Mouse (Mus musculus): Measurements from ENCODE around the gene Caskin2. TPM values are rescaled to one million over a fixed set of nuclear protein-coding genes. Genes with fewer than 3 reads are reported as not detected.

Caskin2 gene
- polyA plus RNA-seq, 1 experiment from 2014 or later: 21.2 TPM

DNA sequence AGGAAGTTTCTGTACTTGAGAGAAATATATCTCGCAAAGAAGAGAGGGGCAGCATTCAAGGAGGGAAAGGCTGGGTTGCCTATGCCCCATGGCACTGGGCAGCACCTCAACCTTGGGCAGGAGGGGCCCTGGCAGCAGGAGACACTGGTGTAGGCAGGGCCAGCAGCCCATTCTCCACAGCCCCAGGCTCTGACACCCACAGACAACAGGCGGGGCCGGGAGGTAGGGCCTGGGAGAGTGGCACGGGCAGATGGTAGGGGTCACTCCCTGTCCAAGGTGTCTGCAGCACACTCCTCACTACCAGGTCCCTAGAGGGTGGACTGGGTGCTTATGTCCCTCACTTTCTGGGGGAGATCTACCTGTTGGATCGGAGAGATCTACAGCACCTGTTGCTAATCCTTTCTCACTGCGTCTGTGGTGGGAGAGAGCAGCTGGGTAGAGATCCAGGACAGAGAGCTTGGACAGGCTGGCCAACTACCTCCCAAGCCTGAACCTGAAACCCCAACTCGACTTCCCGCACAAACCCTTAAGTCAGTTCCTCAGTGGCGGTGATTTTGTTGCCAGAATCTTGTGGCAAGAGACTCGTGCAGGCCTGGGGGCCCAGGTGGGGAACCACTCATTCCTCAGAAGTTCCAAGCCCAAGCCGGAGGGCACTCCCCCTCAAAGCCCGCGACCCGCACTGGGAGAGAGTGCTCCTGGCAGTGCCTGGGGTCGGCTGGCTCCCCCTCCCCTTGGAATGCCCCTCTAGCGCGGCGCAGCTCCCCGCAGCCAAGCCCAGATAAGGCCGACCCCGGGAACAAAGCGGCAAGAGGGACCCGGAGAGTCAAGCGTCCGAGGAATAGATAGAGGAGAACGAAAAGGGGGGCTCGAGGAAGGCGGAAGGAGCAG lies 662 bp downstream of the Caskin2 start:
- Histone ChIP-seq H3K4me1 (replicated peaks; ENCODE audit: control insufficient read depth, insufficient read depth, low read length) (peaks cover 28% of the 10 kb centered on the region), H3K9ac (ENCODE audit: low read length) (peak overlapping the region; percentile 87), H3K27ac (ENCODE audit: low read depth, low read length) (peak overlapping the region; percentile 59), H3K36me3 (ENCODE audit: control insufficient read depth, insufficient read depth, low read length) (no peaks in the 10 kb centered on the region; the same call in 1 of the 2 replicates), H3K4me2 (ENCODE audit: low read depth, low read length, severe bottlenecking) (peak overlapping the region; percentile 84), H3K27me3 (ENCODE audit: control insufficient read depth, insufficient read depth, low read length) (no peaks in the 10 kb centered on the region), H3K4me3 (ENCODE audit: low read depth, low read length) (peak overlapping the region; percentile 91), H3K9me3 (ENCODE audit: control insufficient read depth, low read length) (no peaks in the 10 kb centered on the region)
- DNase-seq (ENCODE audit: low spot score) (peak; percentile 83), ATAC-seq (replicated peaks; ENCODE audit: low FRiP score) (peak; percentile 39)
- 4% methylated on average over 28 of the region's 28 CpGs for WGBS

DNA sequence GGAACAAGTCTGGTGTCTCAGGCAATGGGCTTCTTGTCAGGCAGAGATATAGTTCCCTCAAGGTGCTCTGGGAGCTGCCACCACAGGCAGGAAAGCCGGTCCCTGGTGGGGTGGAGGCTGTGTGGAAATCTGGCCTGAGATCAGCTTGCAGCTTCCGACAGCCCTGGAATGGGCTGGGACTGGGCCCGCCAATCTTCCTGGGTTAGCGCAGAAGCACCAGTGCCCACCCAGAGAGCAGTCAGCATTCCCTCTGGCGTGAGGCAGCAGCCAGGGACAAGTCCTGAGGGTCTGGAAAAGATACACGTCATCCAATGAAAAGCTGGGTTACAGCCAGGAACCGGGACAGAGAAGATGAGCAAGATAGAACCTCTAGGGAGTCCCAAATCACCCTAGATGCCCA lies 1.3 kb downstream of the Caskin2 start:
- Histone ChIP-seq H3K36me3 (ENCODE audit: control insufficient read depth, insufficient read depth, low read length) (no peaks in the 10 kb centered on the region; the same call in 1 of the 2 replicates), H3K27me3 (ENCODE audit: control insufficient read depth, insufficient read depth, low read length) (no peaks in the 10 kb centered on the region), H3K9me3 (ENCODE audit: control insufficient read depth, low read length) (no peaks in the 10 kb centered on the region), H3K4me2 (ENCODE audit: low read depth, low read length, severe bottlenecking) (peak overlapping the region; percentile 84), H3K9ac (ENCODE audit: low read length) (peak overlapping the region; percentile 87), H3K4me3 (ENCODE audit: low read depth, low read length) (peak overlapping the region; percentile 91), H3K4me1 (replicated peaks; ENCODE audit: control insufficient read depth, insufficient read depth, low read length) (peaks cover 33% of the 10 kb centered on the region), H3K27ac (ENCODE audit: low read depth, low read length) (no peak overlapping the region)
- ATAC-seq (replicated peaks; ENCODE audit: low FRiP score) (no peak), DNase-seq (ENCODE audit: low spot score) (no peak)
- WGBS: 53% methylated on average over 7 of the region's 7 CpGs

DNA sequence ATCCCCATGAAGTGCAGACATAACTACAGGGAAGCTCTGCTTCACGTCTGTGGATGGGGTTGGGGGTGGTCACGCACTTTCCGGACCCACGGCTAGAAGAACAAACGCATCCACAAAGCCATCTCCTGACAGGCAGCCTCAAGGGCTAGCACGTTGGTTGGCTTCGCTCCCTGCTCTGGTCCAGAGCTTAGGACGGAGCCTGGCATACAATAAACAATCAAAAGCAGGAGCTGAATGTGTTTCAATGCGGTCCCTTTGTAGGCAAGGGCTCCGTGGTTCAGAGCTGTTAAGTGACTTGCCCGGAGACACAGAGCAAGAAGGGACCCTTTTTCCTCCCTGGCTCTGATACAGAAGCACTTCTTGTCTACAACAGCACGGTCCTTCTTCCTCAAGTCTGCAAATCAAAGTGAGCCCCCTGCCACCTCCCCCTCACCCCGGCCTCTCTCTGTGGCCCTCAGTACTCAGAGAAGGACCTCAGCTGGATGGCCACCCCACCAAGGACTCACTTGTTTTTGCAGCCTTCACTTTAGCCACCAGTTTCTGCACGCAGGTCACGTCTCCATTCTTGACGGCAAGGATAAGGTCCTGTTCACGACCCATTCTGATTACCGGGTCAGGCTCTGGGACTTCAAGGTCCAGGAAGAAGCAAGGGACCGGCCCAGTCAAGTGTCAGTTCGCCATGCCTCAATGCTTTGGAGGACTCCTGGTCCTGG lies 1.9 kb downstream of the Caskin2 start:
- peak overlapping the region; percentile 84 for H3K4me2 ChIP-seq (ENCODE audit: low read depth, low read length, severe bottlenecking)
- ATAC-seq (replicated peaks; ENCODE audit: low FRiP score) (no peak), DNase-seq (ENCODE audit: low spot score) (no peak)
- H3K27ac ChIP-seq (ENCODE audit: low read depth, low read length): no peak overlapping the region
- peaks cover 33% of the 10 kb centered on the region for H3K4me1 ChIP-seq (replicated peaks; ENCODE audit: control insufficient read depth, insufficient read depth, low read length)
- peak overlapping the region; percentile 91 for H3K4me3 ChIP-seq (ENCODE audit: low read depth, low read length)
- no peaks in the 10 kb centered on the region for H3K27me3 ChIP-seq (ENCODE audit: control insufficient read depth, insufficient read depth, low read length)
- H3K9me3 ChIP-seq (ENCODE audit: control insufficient read depth, low read length): no peaks in the 10 kb centered on the region
- no peaks in the 10 kb centered on the region; the same call in 1 of the 2 replicates for H3K36me3 ChIP-seq (ENCODE audit: control insufficient read depth, insufficient read depth, low read length)
- WGBS: 90% methylated on average over 20 of the region's 20 CpGs
- H3K9ac ChIP-seq (ENCODE audit: low read length): peak overlapping the region; percentile 87

DNA sequence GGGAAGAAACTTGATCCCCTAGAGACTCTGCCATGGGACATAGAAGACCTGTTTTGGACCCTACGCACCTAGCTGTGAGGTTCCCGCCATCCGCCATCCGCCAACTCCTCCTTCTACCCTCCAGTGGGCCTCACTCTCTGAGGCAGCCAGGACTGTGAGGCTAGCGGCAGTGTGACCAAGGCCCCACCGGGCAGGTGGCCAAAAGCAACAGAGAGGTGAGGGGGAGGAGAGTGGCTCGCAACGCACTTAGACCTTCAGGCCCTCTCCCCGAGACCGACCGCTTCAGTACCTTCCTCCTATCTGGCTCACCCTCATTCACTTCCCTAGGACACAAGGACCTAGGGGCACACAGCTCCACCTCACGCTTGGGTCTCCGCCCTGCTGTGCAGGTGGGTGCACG lies 3.1 kb downstream of the Caskin2 start:
- ATAC-seq (replicated peaks; ENCODE audit: low FRiP score): no peak
- Histone ChIP-seq H3K9ac (ENCODE audit: low read length) (no peak overlapping the region), H3K27ac (ENCODE audit: low read depth, low read length) (no peak overlapping the region), H3K27me3 (ENCODE audit: control insufficient read depth, insufficient read depth, low read length) (no peaks in the 10 kb centered on the region), H3K4me1 (replicated peaks; ENCODE audit: control insufficient read depth, insufficient read depth, low read length) (peaks cover 31% of the 10 kb centered on the region), H3K9me3 (ENCODE audit: control insufficient read depth, low read length) (no peaks in the 10 kb centered on the region), H3K4me3 (ENCODE audit: low read depth, low read length) (no peak overlapping the region), H3K36me3 (ENCODE audit: control insufficient read depth, insufficient read depth, low read length) (no peaks in the 10 kb centered on the region; the same call in 1 of the 2 replicates), H3K4me2 (ENCODE audit: low read depth, low read length, severe bottlenecking) (peak overlapping the region; percentile 12; the same call in 1 of the 2 replicates)
- DNase-seq (ENCODE audit: low spot score): no peak
- WGBS: 88% methylated on average over 14 of the region's 14 CpGs

DNA sequence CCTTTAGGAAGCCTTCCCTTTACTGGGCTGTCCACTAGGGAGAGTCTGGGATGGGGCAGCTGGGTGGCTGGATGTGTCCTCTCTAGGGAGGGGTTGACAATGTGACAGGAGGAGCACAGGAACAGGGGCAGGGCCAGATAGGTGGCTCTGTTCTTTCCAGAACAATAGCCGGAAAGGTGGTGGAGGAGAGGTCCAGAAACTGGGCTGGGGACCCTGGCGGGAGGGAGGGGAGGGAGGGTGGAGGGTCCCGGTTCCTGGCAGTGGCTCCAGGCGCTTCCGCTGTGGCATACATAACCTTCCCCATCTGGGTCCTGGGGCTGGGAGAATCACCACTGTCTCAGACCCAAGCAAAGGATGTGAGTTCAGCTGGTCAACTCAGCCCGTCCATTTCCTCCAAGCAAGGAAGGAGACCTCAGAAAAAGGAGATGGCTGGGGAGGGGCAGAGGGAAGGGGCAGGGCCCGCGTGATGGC lies 4.1 kb downstream of the Caskin2 start:
- Histone ChIP-seq H3K4me2 (ENCODE audit: low read depth, low read length, severe bottlenecking) (no peak overlapping the region), H3K9ac (ENCODE audit: low read length) (no peak overlapping the region), H3K36me3 (ENCODE audit: control insufficient read depth, insufficient read depth, low read length) (peaks cover 3% of the 10 kb centered on the region; the same call in 1 of the 2 replicates), H3K4me1 (replicated peaks; ENCODE audit: control insufficient read depth, insufficient read depth, low read length) (peaks cover 31% of the 10 kb centered on the region), H3K27ac (ENCODE audit: low read depth, low read length) (no peak overlapping the region; the same call in none of the 2 replicates), H3K9me3 (ENCODE audit: control insufficient read depth, low read length) (no peaks in the 10 kb centered on the region), H3K27me3 (ENCODE audit: control insufficient read depth, insufficient read depth, low read length) (no peaks in the 10 kb centered on the region), H3K4me3 (ENCODE audit: low read depth, low read length) (no peak overlapping the region)
- 76% methylated on average over 8 of the region's 8 CpGs for WGBS
- ATAC-seq (replicated peaks; ENCODE audit: low FRiP score): no peak
- no peak for DNase-seq (ENCODE audit: low spot score)

DNA sequence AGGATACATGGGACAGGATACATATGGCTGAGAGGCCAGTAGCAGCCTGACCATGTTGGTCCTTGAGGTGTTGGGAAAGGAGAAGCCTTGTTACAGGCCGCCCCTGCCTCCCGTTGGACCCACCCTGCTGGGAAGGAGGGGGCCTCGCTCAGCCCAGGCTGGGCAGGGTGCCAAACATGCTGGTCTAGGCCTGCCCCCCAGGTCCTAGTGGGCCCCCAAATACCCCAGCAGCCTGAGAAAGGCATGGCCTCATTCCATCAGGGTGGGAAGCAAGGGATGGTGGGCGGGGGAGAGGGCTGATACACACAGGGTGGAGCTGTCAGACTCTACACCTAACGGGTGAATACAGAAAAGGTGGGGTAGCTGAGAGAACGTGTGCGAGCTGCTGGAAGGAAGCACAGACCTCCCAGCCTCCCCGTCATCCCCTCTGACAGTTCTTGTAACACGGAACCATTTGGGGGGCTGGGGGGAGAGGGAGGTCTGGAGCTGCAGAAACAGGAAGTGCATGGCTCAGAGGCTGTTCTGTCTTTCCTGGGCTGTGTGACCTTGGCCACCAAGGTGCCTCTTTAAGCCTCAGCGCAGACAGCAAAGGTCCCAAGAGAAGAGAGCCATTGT lies 4.6 kb downstream of the Caskin2 start:
- H3K4me2 ChIP-seq (ENCODE audit: low read depth, low read length, severe bottlenecking): peak overlapping the region; percentile 18; the same call in 1 of the 2 replicates
- no peaks in the 10 kb centered on the region for H3K9me3 ChIP-seq (ENCODE audit: control insufficient read depth, low read length)
- DNase-seq (ENCODE audit: low spot score) (peak; percentile 70), ATAC-seq (replicated peaks; ENCODE audit: low FRiP score) (no peak)
- peaks cover 3% of the 10 kb centered on the region; the same call in 1 of the 2 replicates for H3K36me3 ChIP-seq (ENCODE audit: control insufficient read depth, insufficient read depth, low read length)
- peak overlapping the region; percentile 5 for H3K9ac ChIP-seq (ENCODE audit: low read length)
- whole genome bisulfite sequencing: 75% methylated on average over 10 of the region's 10 CpGs
- H3K27ac ChIP-seq (ENCODE audit: low read depth, low read length): peak overlapping the region; percentile 37; the same call in 1 of the 2 replicates
- peaks cover 28% of the 10 kb centered on the region for H3K4me1 ChIP-seq (replicated peaks; ENCODE audit: control insufficient read depth, insufficient read depth, low read length)
- no peaks in the 10 kb centered on the region for H3K27me3 ChIP-seq (ENCODE audit: control insufficient read depth, insufficient read depth, low read length)
- no peak overlapping the region for H3K4me3 ChIP-seq (ENCODE audit: low read depth, low read length)

DNA sequence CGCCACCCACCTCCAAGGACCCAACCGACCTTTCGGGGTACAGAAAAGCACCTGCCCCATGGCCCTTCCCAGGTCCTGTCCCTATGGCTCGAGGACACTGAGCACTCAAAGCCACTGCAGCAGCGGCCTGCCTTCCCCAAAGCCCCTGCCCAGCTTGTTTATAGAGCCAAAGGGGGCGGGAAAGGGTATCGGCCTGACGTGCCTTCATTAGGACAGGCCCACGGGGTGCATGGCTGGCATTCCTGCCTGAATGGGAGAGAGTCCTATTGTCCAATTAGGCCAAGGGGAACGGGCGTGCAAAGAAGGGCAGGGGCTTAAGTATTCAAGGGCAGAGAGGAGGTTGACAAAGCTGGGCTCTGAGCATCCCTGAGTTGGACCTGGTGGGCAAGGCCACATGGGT lies 5.5 kb downstream of the Caskin2 start:
- Histone ChIP-seq H3K4me1 (replicated peaks; ENCODE audit: control insufficient read depth, insufficient read depth, low read length) (peaks cover 28% of the 10 kb centered on the region), H3K27ac (ENCODE audit: low read depth, low read length) (0 out of 2 replicates have a peak overlapping the region, but pooled peaks have one; percentile 37), H3K4me3 (ENCODE audit: low read depth, low read length) (no peak overlapping the region), H3K9ac (ENCODE audit: low read length) (no peak overlapping the region), H3K36me3 (ENCODE audit: control insufficient read depth, insufficient read depth, low read length) (peaks cover 4% of the 10 kb centered on the region; the same call in 1 of the 2 replicates), H3K9me3 (ENCODE audit: control insufficient read depth, low read length) (no peaks in the 10 kb centered on the region), H3K27me3 (ENCODE audit: control insufficient read depth, insufficient read depth, low read length) (no peaks in the 10 kb centered on the region), H3K4me2 (ENCODE audit: low read depth, low read length, severe bottlenecking) (0 out of 2 replicates have a peak overlapping the region, but pooled peaks have one; percentile 18)
- no peak for DNase-seq (ENCODE audit: low spot score)
- 48% methylated on average over 11 of the region's 11 CpGs for WGBS
- no peak for ATAC-seq (replicated peaks; ENCODE audit: low FRiP score)

DNA sequence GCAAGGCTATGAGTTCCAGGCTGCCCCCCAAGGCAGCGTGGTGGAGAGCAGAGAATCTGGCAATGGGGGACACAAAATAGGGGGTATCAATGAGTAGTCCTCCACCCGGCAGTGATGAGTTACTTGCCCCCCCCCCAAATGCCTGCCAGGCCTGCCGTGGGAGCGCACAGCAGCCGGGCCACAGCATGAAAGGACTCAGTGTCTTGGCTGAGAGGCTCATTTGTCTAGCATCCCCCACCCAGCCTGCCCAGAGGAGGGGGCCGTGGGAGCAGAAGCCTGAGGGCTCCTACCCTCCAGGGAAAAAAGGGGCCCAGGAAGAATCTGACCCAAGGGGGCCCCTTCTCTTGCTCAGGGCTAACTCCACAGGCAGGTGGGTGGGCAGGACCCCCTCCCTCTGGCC lies 6.1 kb downstream of the Caskin2 start:
- Histone ChIP-seq H3K27ac (ENCODE audit: low read depth, low read length) (no peak overlapping the region), H3K4me2 (ENCODE audit: low read depth, low read length, severe bottlenecking) (no peak overlapping the region), H3K9ac (ENCODE audit: low read length) (no peak overlapping the region; the same call in 1 of the 2 replicates), H3K36me3 (ENCODE audit: control insufficient read depth, insufficient read depth, low read length) (peaks cover 6% of the 10 kb centered on the region; the same call in 1 of the 2 replicates), H3K4me1 (replicated peaks; ENCODE audit: control insufficient read depth, insufficient read depth, low read length) (peaks cover 23% of the 10 kb centered on the region), H3K9me3 (ENCODE audit: control insufficient read depth, low read length) (no peaks in the 10 kb centered on the region), H3K4me3 (ENCODE audit: low read depth, low read length) (no peak overlapping the region), H3K27me3 (ENCODE audit: control insufficient read depth, insufficient read depth, low read length) (no peaks in the 10 kb centered on the region)
- 56% methylated on average over 5 of the region's 6 CpGs for WGBS
- ATAC-seq (replicated peaks; ENCODE audit: low FRiP score): no peak; the same call in 1 of the 2 replicates
- DNase-seq (ENCODE audit: low spot score): no peak
